In the genomic region with DNA sequence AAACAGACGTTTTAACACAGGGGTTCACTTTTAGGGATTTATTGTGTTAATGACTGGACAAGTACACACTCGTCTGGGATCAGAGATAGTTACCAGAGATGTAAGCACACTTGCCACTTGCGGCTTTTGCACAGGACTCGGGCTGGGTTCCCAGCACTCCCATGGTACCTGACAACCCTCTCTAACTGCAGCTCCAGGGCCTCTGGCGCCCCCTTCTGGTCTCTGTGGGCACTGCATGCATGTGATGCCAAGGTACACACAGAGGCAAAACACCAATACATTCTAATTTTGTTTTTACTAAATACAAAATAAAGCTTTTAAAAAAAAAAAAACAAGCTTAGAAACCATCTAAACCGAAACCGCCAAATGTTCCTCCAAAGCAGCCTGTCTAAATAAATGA, we compare ENCODE assay signal across 10 mouse cellular contexts. TPM values are rescaled to one million over a fixed set of nuclear protein-coding genes. Genes with fewer than 3 reads are reported as not detected.
A peak's percentile ranks its signal among the peaks of the same experiment; 100 is the strongest.
DNase-seq lines count a peak whose midpoint lies in the region; ATAC-seq and TF ChIP-seq lines count a peak whose summit lies in the region.
"Had no signal": no experiment of that assay in that cellular context is flagged by ENCODE, and none has a peak within 500 bp of the region (broad histone marks: within the 10 kb centered on the region; RNA-seq: fewer than 3 reads in every experiment).

No protein-coding gene starts in this region.

- 0 out of 2 replicates have a peak, but pooled peaks cover 5% of the 10 kb centered on the region for H3K4me1 ChIP-seq in forebrain, postnatal 0 days (ENCODE audit: insufficient read depth)
- H3K4me1 ChIP-seq in forebrain, embryonic 16.5 days (replicated peaks; ENCODE audit: control insufficient read depth, insufficient read depth, low read length): peaks cover 30% of the 10 kb centered on the region
- peaks cover 0 to 6% of the 10 kb centered on the region in 2 experiments; a peak in 1 of 4 replicates for H3K4me1 ChIP-seq in liver, embryonic 14.5 days (replicated peaks; ENCODE audit: control insufficient read depth in 2 of 2, insufficient read depth in 2 of 2, low read length in 1 of 2)
- H3K4me1 ChIP-seq in liver, embryonic 11.5 days (replicated peaks; ENCODE audit: control insufficient read depth, insufficient read depth, low read length): peaks cover 7% of the 10 kb centered on the region

- WGBS in forebrain, postnatal 0 days: 87% methylated on average over 7 of the region's 7 CpGs
- 88% methylated on average over 7 of the region's 7 CpGs for WGBS in forebrain, embryonic 16.5 days
- 70% methylated on average over 7 of the region's 7 CpGs for WGBS in liver, embryonic 14.5 days (ENCODE audit: insufficient replicate concordance)
- WGBS in liver, embryonic 11.5 days: 82% methylated on average over 7 of the region's 7 CpGs

- H3K27ac ChIP-seq in forebrain, postnatal 0 days (ENCODE audit: low read depth, low read length): no peak overlapping the region
- no peak overlapping the region for H3K27ac ChIP-seq in forebrain, embryonic 16.5 days (ENCODE audit: low read length)
- H3K27ac ChIP-seq in liver, embryonic 14.5 days: no peak overlapping the region
- H3K27ac ChIP-seq in liver, embryonic 11.5 days (ENCODE audit: low read depth, low read length): no peak overlapping the region

- peak; percentile 42 for TF ChIP-seq CTCF in forebrain, postnatal 0 days (IDR thresholded peaks at IDR 0.05; ENCODE audit: low read depth)
- TF ChIP-seq CTCF in liver, embryonic 14.5 days (IDR thresholded peaks at IDR 0.05; ENCODE audit: low read depth): peak; percentile 64

- no peaks in the 10 kb centered on the region for H3K36me3 ChIP-seq in forebrain, postnatal 0 days (ENCODE audit: insufficient read depth)
- no peaks in the 10 kb centered on the region for H3K36me3 ChIP-seq in forebrain, embryonic 16.5 days (ENCODE audit: control insufficient read depth, insufficient read depth)
- no peaks in the 10 kb centered on the region for H3K36me3 ChIP-seq in liver, embryonic 14.5 days (replicated peaks; ENCODE audit: control insufficient read depth, insufficient read depth, low read depth)
- no peaks in the 10 kb centered on the region for H3K36me3 ChIP-seq in liver, embryonic 11.5 days (ENCODE audit: control insufficient read depth, insufficient read depth, low read length)
- H3K36me3 ChIP-seq: limb, embryonic 15.5 days had no signal

- no peaks in the 10 kb centered on the region for H3K9me3 ChIP-seq in forebrain, postnatal 0 days (ENCODE audit: low read length)
- no peaks in the 10 kb centered on the region; the same call in 1 of the 2 replicates for H3K9me3 ChIP-seq in forebrain, embryonic 16.5 days (ENCODE audit: control insufficient read depth, low read length)
- H3K9me3 ChIP-seq in liver, embryonic 14.5 days (ENCODE audit: control insufficient read depth, low read length): no peaks in the 10 kb centered on the region
- H3K9me3 ChIP-seq in liver, embryonic 11.5 days (ENCODE audit: control insufficient read depth, low read length): no peaks in the 10 kb centered on the region
- H3K9me3 ChIP-seq: limb, embryonic 15.5 days had no signal

- H3K4me2 ChIP-seq in forebrain, postnatal 0 days (ENCODE audit: low read depth): no peak overlapping the region
- H3K4me2 ChIP-seq in forebrain, embryonic 16.5 days (ENCODE audit: low read length): no peak overlapping the region
- no peak overlapping the region for H3K4me2 ChIP-seq in liver, embryonic 14.5 days (ENCODE audit: low read depth)
- H3K4me2 ChIP-seq in liver, embryonic 11.5 days: no peak overlapping the region
- H3K4me2 ChIP-seq: limb, embryonic 15.5 days had no signal

- no peaks in the 10 kb centered on the region for H3K27me3 ChIP-seq in forebrain, postnatal 0 days (ENCODE audit: insufficient read depth, low read length)
- no peaks in the 10 kb centered on the region for H3K27me3 ChIP-seq in forebrain, embryonic 16.5 days (replicated peaks; ENCODE audit: control insufficient read depth, insufficient read depth, low read length)
- H3K27me3 ChIP-seq in liver, embryonic 14.5 days (ENCODE audit: control insufficient read depth, insufficient read depth, low read length): peaks cover 10% of the 10 kb centered on the region
- peaks cover 7% of the 10 kb centered on the region for H3K27me3 ChIP-seq in liver, embryonic 11.5 days (replicated peaks; ENCODE audit: control insufficient read depth, insufficient read depth, low read length)
- H3K27me3 ChIP-seq: limb, embryonic 15.5 days had no signal

- H3K4me3 ChIP-seq in forebrain, postnatal 0 days (ENCODE audit: low read depth, low read length): no peak overlapping the region
- no peak overlapping the region for H3K4me3 ChIP-seq in forebrain, embryonic 16.5 days (replicated peaks; ENCODE audit: low read length)
- no peak overlapping the region for H3K4me3 ChIP-seq in liver, embryonic 14.5 days (ENCODE audit: insufficient read depth in 1 of 2, low read depth in 2 of 2, low read length in 2 of 2)
- H3K4me3 ChIP-seq in liver, embryonic 11.5 days (ENCODE audit: low read depth, low read length): no peak overlapping the region
- H3K4me3 ChIP-seq: limb, embryonic 15.5 days had no signal

- no peak overlapping the region for H3K9ac ChIP-seq in forebrain, postnatal 0 days
- H3K9ac ChIP-seq in forebrain, embryonic 16.5 days (replicated peaks; ENCODE audit: low read depth, low read length): no peak overlapping the region
- H3K9ac ChIP-seq in liver, embryonic 14.5 days (replicated peaks): no peak overlapping the region
- H3K9ac ChIP-seq in liver, embryonic 11.5 days (ENCODE audit: low read depth, low read length): no peak overlapping the region
- H3K9ac ChIP-seq: limb, embryonic 15.5 days had no signal

- DNase-seq in forebrain, postnatal 0 days: no peak
- DNase-seq in liver, embryonic 14.5 days (ENCODE audit: low read depth in 3 of 3, low spot score in 3 of 3): no peak
- no peak for DNase-seq in liver, embryonic 11.5 days (ENCODE audit: low spot score)
- DNase-seq in B cell, adult 2 months: peak; percentile 34 to 36
- DNase-seq in R1 (ENCODE audit: low read depth, low spot score): peak; percentile 68
- no peak for DNase-seq in heart, adult 11 months

- TF ChIP-seq EP300 in liver, embryonic 14.5 days (IDR thresholded peaks at IDR 0.05; ENCODE audit: low read depth): no peak

- no peak for ATAC-seq in forebrain, postnatal 0 days
- no peak for ATAC-seq in forebrain, embryonic 16.5 days
- ATAC-seq in liver, embryonic 14.5 days (ENCODE audit: insufficient read depth): no peak
- no peak for ATAC-seq in liver, embryonic 11.5 days (replicated peaks; ENCODE audit: low FRiP score)
- ATAC-seq in megakaryocyte progenitor cell, adult 5-6 weeks (replicated peaks; ENCODE audit: poor library complexity): no peak
- ATAC-seq: forebrain, embryonic 14.5 days had no signal

RNA-seq across cellular contexts. Expression of a gene that starts 58.4 kb away (rescaled TPM):
- 8.2 and 12.7 TPM in 2 replicates for total RNA-seq in forebrain, postnatal 0 days (2014; rRNA removed)
- polyA plus RNA-seq in forebrain, postnatal 0 days (2015; fragmentation: Nextera tagmentation; extraction: Ambion mirVana): 3.3 and 5.2 TPM in 2 replicates
- polyA plus RNA-seq in forebrain, embryonic 16.5 days (2015; fragmentation: Nextera tagmentation; extraction: Ambion mirVana): 7.3 and 8.3 TPM in 2 replicates
- 2.1 and 2.2 TPM in 2 replicates for polyA plus RNA-seq in liver, embryonic 14.5 days (2012; rRNA removed)
- polyA plus RNA-seq in liver, embryonic 14.5 days (2014; fragmentation: Nextera tagmentation; extraction: Ambion mirVana): 1.3 and 1.5 TPM in 2 replicates
- 7.5 and 8.7 TPM in 2 replicates for polyA plus RNA-seq in liver, embryonic 11.5 days (2014; fragmentation: Nextera tagmentation; extraction: Ambion mirVana)
- 7.4 and 7.7 TPM in 2 replicates for total RNA-seq in megakaryocyte progenitor cell, adult 5-6 weeks (2015)
- total RNA-seq in megakaryocyte progenitor cell, adult 5-6 weeks (2017): 7.7 and 14.6 TPM in 2 replicates

Comparison
In these comparisons a context has a peak if more than half of its experiments do, and no peak if none do; other contexts are left out.
1. DNase-seq: peak in B cell, adult 2 months (2 of 2) and R1 (single experiment); none in forebrain, postnatal 0 days (single experiment), liver, embryonic 14.5 days (0 of 3), liver, embryonic 11.5 days (single experiment) and heart, adult 11 months (single experiment).